Comparison of ENCODE assay signal across 20 mouse cellular contexts in the genomic region with DNA sequence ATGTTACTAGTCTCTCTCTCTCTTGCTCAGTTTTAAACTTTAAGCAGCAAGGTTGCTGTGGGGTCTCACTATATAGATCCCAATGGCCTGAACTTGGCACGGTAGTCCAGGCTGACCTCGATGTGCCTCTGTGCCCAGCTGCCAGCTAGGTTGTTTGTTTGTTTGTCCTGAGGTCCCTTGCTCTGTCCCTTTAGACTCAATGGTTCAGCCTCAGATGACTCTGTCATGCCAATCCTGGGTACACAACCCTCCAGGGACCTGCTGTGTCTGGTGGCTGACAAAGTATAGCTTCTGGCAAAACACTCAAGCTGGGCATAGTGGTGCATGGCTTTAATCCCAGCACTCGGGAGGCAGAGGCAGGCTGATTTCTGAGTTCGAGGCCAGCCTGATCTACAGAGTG. TPM values are rescaled to one million over a fixed set of nuclear protein-coding genes. Genes with fewer than 3 reads are reported as not detected.
DNase-seq lines count a peak whose midpoint lies in the region; ATAC-seq and TF ChIP-seq lines count a peak whose summit lies in the region.
"Had no signal": no experiment of that assay in that cellular context is flagged by ENCODE, and none has a peak within 500 bp of the region (broad histone marks: within the 10 kb centered on the region; RNA-seq: fewer than 3 reads in every experiment).

No protein-coding gene starts in this region.

- no peak for TF ChIP-seq EP300 in lung, postnatal 0 days (IDR thresholded peaks at IDR 0.05)

- H3K27ac ChIP-seq in heart, embryonic 15.5 days = peak overlapping the region; percentile 31; the same call in 1 of the 2 replicates
- H3K27ac ChIP-seq in lung, embryonic 14.5 days (ENCODE audit: low read depth) = peak overlapping the region; percentile 27; the same call in 1 of the 2 replicates
- H3K27ac ChIP-seq in lung, postnatal 0 days (ENCODE audit: low read length) = no peak overlapping the region; the same call in 1 of the 2 replicates
- peak overlapping the region; percentile 22 for H3K27ac ChIP-seq in brown adipose tissue, adult 24 weeks (replicated peaks; ENCODE audit: low read depth, low read length)
- H3K27ac ChIP-seq in left cerebral cortex, adult 2 months = no peak overlapping the region
- H3K27ac ChIP-seq: embryonic facial prominence, embryonic 15.5 days; forebrain, embryonic 10.5 days; heart, embryonic 10.5 days; hindbrain, embryonic 15.5 days had no signal

- 86% methylated on average over 4 of the region's 4 CpGs for WGBS in heart, embryonic 15.5 days
- WGBS in lung, embryonic 14.5 days = 86% methylated on average over 4 of the region's 4 CpGs
- 73% methylated on average over 4 of the region's 4 CpGs for WGBS in lung, postnatal 0 days

- peaks cover 21% of the 10 kb centered on the region for H3K4me1 ChIP-seq in heart, embryonic 15.5 days (replicated peaks)
- H3K4me1 ChIP-seq in lung, embryonic 14.5 days (ENCODE audit: insufficient read depth) = peaks cover 36% of the 10 kb centered on the region
- H3K4me1 ChIP-seq in lung, postnatal 0 days (ENCODE audit: insufficient read depth, low read depth, low read length) = no peaks in the 10 kb centered on the region
- peaks cover 9% of the 10 kb centered on the region for H3K4me1 ChIP-seq in brown adipose tissue, adult 24 weeks (ENCODE audit: control insufficient read depth, insufficient read depth, insufficient read length, low read length)

- DNase-seq in heart, postnatal 14 days = no peak
- DNase-seq in lung, embryonic 14.5 days = no peak
- no peak for DNase-seq in lung, postnatal 0 days (ENCODE audit: low spot score)
- DNase-seq in urinary bladder, adult 18-20 months (ENCODE audit: low spot score in 2 of 2) = no peak
- DNase-seq in left cerebral cortex, adult 2 months (ENCODE audit: extremely low spot score in 1 of 2, low spot score in 2 of 2) = no peak
- DNase-seq: adrenal gland, adult 2 months; adrenal gland, postnatal 25 days; cerebellum, adult 8-10 months; embryo, embryonic 11 days; gastrocnemius, postnatal 10 days had no signal

- H3K36me3 ChIP-seq in heart, embryonic 15.5 days = no peaks in the 10 kb centered on the region
- peaks cover 4% of the 10 kb centered on the region; the same call in 1 of the 2 replicates for H3K36me3 ChIP-seq in lung, embryonic 14.5 days (ENCODE audit: insufficient read depth)
- H3K36me3 ChIP-seq in lung, postnatal 0 days (ENCODE audit: insufficient read depth, low read length) = no peaks in the 10 kb centered on the region
- H3K36me3 ChIP-seq: hindbrain, embryonic 15.5 days had no signal

- no peak for TF ChIP-seq CTCF in lung, embryonic 14.5 days (IDR thresholded peaks at IDR 0.05; ENCODE audit: low read depth)
- no peak for TF ChIP-seq CTCF in lung, postnatal 0 days (IDR thresholded peaks at IDR 0.05)
- TF ChIP-seq CTCF in left cerebral cortex, adult 2 months (IDR thresholded peaks at IDR 0.05) = no peak

- no peaks in the 10 kb centered on the region for H3K9me3 ChIP-seq in heart, embryonic 15.5 days (replicated peaks)
- no peaks in the 10 kb centered on the region for H3K9me3 ChIP-seq in lung, embryonic 14.5 days (ENCODE audit: low read depth, low read length)
- no peaks in the 10 kb centered on the region for H3K9me3 ChIP-seq in lung, postnatal 0 days (ENCODE audit: low read length)
- H3K9me3 ChIP-seq: embryonic facial prominence, embryonic 15.5 days; heart, embryonic 10.5 days; hindbrain, embryonic 15.5 days had no signal

- no peak overlapping the region for H3K4me2 ChIP-seq in heart, embryonic 15.5 days
- H3K4me2 ChIP-seq in lung, embryonic 14.5 days = no peak overlapping the region
- H3K4me2 ChIP-seq in lung, postnatal 0 days (replicated peaks; ENCODE audit: low read depth, low read length) = no peak overlapping the region
- H3K4me2 ChIP-seq: embryonic facial prominence, embryonic 15.5 days; hindbrain, embryonic 15.5 days had no signal

- ATAC-seq in heart, embryonic 15.5 days (replicated peaks; ENCODE audit: insufficient number of reproducible peaks, insufficient read depth, low FRiP score, low read depth) = no peak
- ATAC-seq in lung, embryonic 14.5 days (ENCODE audit: insufficient read depth) = no peak
- no peak for ATAC-seq in lung, postnatal 0 days
- ATAC-seq: activated CD4-positive, CD25-positive, alpha-beta regulatory T cell, adult 4 months; forebrain, embryonic 14.5 days; Patski had no signal

- H3K4me3 ChIP-seq in heart, embryonic 15.5 days = no peak overlapping the region
- H3K4me3 ChIP-seq in lung, embryonic 14.5 days (ENCODE audit: low read depth, low read length) = no peak overlapping the region
- no peak overlapping the region for H3K4me3 ChIP-seq in lung, postnatal 0 days (ENCODE audit: low read depth, low read length)
- no peak overlapping the region for H3K4me3 ChIP-seq in brown adipose tissue, adult 24 weeks (ENCODE audit: insufficient read depth, low read depth, low read length)
- no peak overlapping the region for H3K4me3 ChIP-seq in left cerebral cortex, adult 2 months
- H3K4me3 ChIP-seq: embryonic facial prominence, embryonic 15.5 days; erythroblast, embryonic 14.5 days; forebrain, embryonic 10.5 days; heart, embryonic 10.5 days; hindbrain, embryonic 15.5 days had no signal

- no peaks in the 10 kb centered on the region for H3K27me3 ChIP-seq in heart, embryonic 15.5 days
- no peaks in the 10 kb centered on the region for H3K27me3 ChIP-seq in lung, embryonic 14.5 days (ENCODE audit: insufficient read depth, low read length)
- H3K27me3 ChIP-seq in lung, postnatal 0 days (replicated peaks; ENCODE audit: insufficient read depth, low read length) = no peaks in the 10 kb centered on the region
- H3K27me3 ChIP-seq: embryonic facial prominence, embryonic 15.5 days; hindbrain, embryonic 15.5 days; Patski had no signal

- intact Hi-C loops in heart, postnatal 14 days (cut with DNase I) = no loop called here
- intact Hi-C loops in left cerebral cortex, adult 2 months (cut with DNase I) = no loop called here

- no peak overlapping the region for H3K9ac ChIP-seq in heart, embryonic 15.5 days
- H3K9ac ChIP-seq in lung, embryonic 14.5 days = no peak overlapping the region
- no peak overlapping the region for H3K9ac ChIP-seq in lung, postnatal 0 days (replicated peaks; ENCODE audit: low read depth)
- H3K9ac ChIP-seq: embryonic facial prominence, embryonic 15.5 days; hindbrain, embryonic 15.5 days had no signal

RNA-seq across cellular contexts. Expression of a gene that starts 20.2 kb away (rescaled TPM):
- polyA plus RNA-seq in heart, embryonic 15.5 days (2015; fragmentation: Nextera tagmentation; extraction: Ambion mirVana) = 8.9 and 10.8 TPM in 2 replicates
- total RNA-seq in heart, postnatal 14 days (2021) = 10 to 100 TPM; 29.0 to 33.1 TPM
- polyA plus RNA-seq in lung, embryonic 14.5 days (2014; fragmentation: Nextera tagmentation; extraction: Ambion mirVana) = 12.7 and 14.3 TPM in 2 replicates
- 9.5 and 9.9 TPM in 2 replicates for polyA plus RNA-seq in lung, postnatal 0 days (2015; fragmentation: Nextera tagmentation; extraction: Ambion mirVana)
- polyA plus RNA-seq in brown adipose tissue, adult 24 weeks (2012; ENCODE audit: insufficient read depth, insufficient read length, missing spikeins) = 8.0 and 9.9 TPM in 2 replicates
- 100 to 1,000 TPM in 1 of 2 experiments, 10 to 100 TPM in 1; 77.7 to 105 TPM for total RNA-seq in left cerebral cortex, adult 2 months (2021)

Comparison
In these comparisons a context has a peak if more than half of its experiments do, and no peak if none do; other contexts are left out.
1. H3K27ac ChIP-seq: peak in heart, embryonic 15.5 days (single experiment), lung, embryonic 14.5 days (single experiment) and brown adipose tissue, adult 24 weeks (single experiment); none in lung, postnatal 0 days (single experiment) and left cerebral cortex, adult 2 months (single experiment).